Mouse (Mus musculus) small intestine, adult 2 months (tissue): ENCODE results near the gene Sipa1.
A peak's percentile ranks its signal among the peaks of the same experiment; 100 is the strongest.

Experiments used
- CTCF ChIP-seq: fragments of 200-500 bp; IDR thresholded peaks from 2 replicates; pipeline ENCODE4 v1.5.1; 2012; ENCODE audit warnings: low read depth, mild to moderate bottlenecking, control low read depth, inconsistent platforms, low read length, moderate library complexity, mixed read lengths; ENCODE audit not compliant: insufficient replicate concordance, insufficient read length; ENCODE audit errors: extremely low read depth
- POLR2A ChIP-seq: fragments of 200-500 bp; IDR thresholded peaks from 2 replicates; pipeline ENCODE4 v1.6.1; 2012; ENCODE audit warnings: low read depth, mild to moderate bottlenecking, control low read depth, inconsistent platforms, low read length, moderate library complexity

DNA sequence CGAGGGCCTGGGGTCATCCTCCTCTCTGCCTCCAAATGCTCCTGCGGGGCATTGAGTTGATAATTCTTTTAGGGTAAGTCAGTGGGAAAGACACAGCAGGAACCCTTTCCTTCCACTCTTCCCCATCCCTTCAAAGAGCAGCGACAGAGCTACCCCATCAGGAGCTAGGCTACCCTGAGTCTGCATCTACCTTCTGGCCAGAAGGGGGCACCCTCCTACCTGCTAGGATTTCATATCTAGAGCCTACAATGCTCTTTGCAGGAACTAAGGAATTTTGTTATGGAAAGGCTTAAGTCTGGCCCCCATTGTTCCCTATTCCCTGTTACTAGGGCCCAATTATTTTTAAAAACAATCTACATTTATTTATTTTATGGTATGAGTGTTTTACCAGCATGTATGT lies 47.7 kb upstream of the Sipa1 start:
- TF ChIP-seq CTCF (peak; percentile 72; the same call in 1 of the 2 replicates), POLR2A (no peak)
